Mouse (Mus musculus): ENCODE measurements around the gene Defb23. TPM values are rescaled to one million over a fixed set of nuclear protein-coding genes. Genes with fewer than 3 reads are reported as not detected.

Defb23 gene
- total and polyA plus RNA-seq, 3 experiments: not detected

- Histone ChIP-seq H3K4me3 (ENCODE audit: control insufficient read depth in 1 of 2, insufficient read depth in 1 of 2, low read depth in 2 of 2, low read length in 2 of 2) (no peak overlapping the region), H3K4me1 (ENCODE audit: control insufficient read depth in 1 of 2, insufficient read depth in 2 of 2, low read length in 2 of 2) (peaks cover 3 to 4% of the 10 kb centered on the region in 2 experiments; a peak in 2 of 4 replicates), H3K27ac (ENCODE audit: control insufficient read depth, low read depth, low read length) (no peak overlapping the region), H3K36me3 (ENCODE audit: control insufficient read depth in 1 of 2, insufficient read depth in 2 of 2, low read length in 2 of 2) (peaks cover 0 to 3% of the 10 kb centered on the region in 2 experiments; a peak in 1 of 4 replicates), H3K9me3 (replicated peaks; ENCODE audit: insufficient read depth, low read length) (no peaks in the 10 kb centered on the region), H3K9ac (ENCODE audit: control insufficient read depth, low read depth, low read length, poor library complexity, severe bottlenecking) (no peak overlapping the region), H3K79me2 (ENCODE audit: control insufficient read depth, insufficient read depth, low read length, poor library complexity) (no peaks in the 10 kb centered on the region), H3K27me3 (ENCODE audit: control insufficient read depth in 1 of 2, insufficient read depth in 2 of 2, low read length in 2 of 2) (no peaks in the 10 kb centered on the region; a peak in 1 of 4 replicates)
- no peak for TF ChIP-seq CHD2 (IDR thresholded peaks at IDR 0.05; ENCODE audit: low read length)
- TF ChIP-seq CTCF (IDR thresholded peaks at IDR 0.05 in 2 of 3, conservative IDR thresholded peaks at IDR 0.05 in 1 of 3; ENCODE audit: control insufficient read depth in 1 of 3, insufficient read depth in 1 of 3, low read depth in 2 of 3, low read length in 3 of 3, poor library complexity in 1 of 3, severe bottlenecking in 1 of 3): peak; percentile 38 to 69 (median 61)
- TF ChIP-seq EP300 (IDR thresholded peaks at IDR 0.05; ENCODE audit: low read depth in 1 of 2, low read length in 2 of 2): no peak
- TF ChIP-seq TBP (IDR thresholded peaks at IDR 0.05; ENCODE audit: low read depth, low read length): no peak
- peak; percentile 65 for TF ChIP-seq RAD21 (IDR thresholded peaks at IDR 0.05; ENCODE audit: low read depth, low read length)
- TF ChIP-seq BHLHE40 (IDR thresholded peaks at IDR 0.05; ENCODE audit: borderline replicate concordance, low read depth, low read length): no peak
- no peak for TF ChIP-seq ETS1 (IDR thresholded peaks at IDR 0.05; ENCODE audit: low read depth, low read length)
- TF ChIP-seq USF2 (IDR thresholded peaks at IDR 0.05; ENCODE audit: borderline replicate concordance in 1 of 2, insufficient read depth in 1 of 2, low read depth in 1 of 2, low read length in 2 of 2): no peak
- TF ChIP-seq POLR2AphosphoS2 (IDR thresholded peaks at IDR 0.05; ENCODE audit: low read length): no peak
- no peak for TF ChIP-seq JUND (IDR thresholded peaks at IDR 0.05; ENCODE audit: low read depth, low read length)
- TF ChIP-seq POLR2A (IDR thresholded peaks at IDR 0.05; ENCODE audit: control insufficient read depth in 1 of 2, insufficient read depth in 1 of 2, low read depth in 1 of 2, low read length in 2 of 2, poor library complexity in 1 of 2): no peak
- TF ChIP-seq ELF1 (IDR thresholded peaks at IDR 0.05; ENCODE audit: low read depth, low read length): no peak
- no peak for TF ChIP-seq MAFK (IDR thresholded peaks at IDR 0.05; ENCODE audit: borderline replicate concordance, low read depth, low read length)
- TF ChIP-seq SMC3 (IDR thresholded peaks at IDR 0.05; ENCODE audit: low read depth, low read length): peak; percentile 55
- TF ChIP-seq GATA1 (IDR thresholded peaks at IDR 0.05; ENCODE audit: low read depth, low read length): no peak
- TF ChIP-seq KAT2A (conservative IDR thresholded peaks at IDR 0.05; ENCODE audit: low read depth, low read length): no peak
- peak; percentile 41; the same call in 1 of the 2 replicates for TF ChIP-seq ZC3H11A (IDR thresholded peaks at IDR 0.05; ENCODE audit: low read depth, low read length)
- TF ChIP-seq RCOR1 (IDR thresholded peaks at IDR 0.05; ENCODE audit: low read depth, low read length): no peak
- DNase-seq (ENCODE audit: low read depth, low spot score): peak; percentile 58
Observed at GRCm38 (mm10) chr2:152500863-152501229, 36.4 kb upstream of the Defb23 start.

- H3K9me3 ChIP-seq (replicated peaks; ENCODE audit: insufficient read depth, low read length): no peaks in the 10 kb centered on the region
- peak; percentile 76 for DNase-seq (ENCODE audit: low read depth, low spot score)
- H3K36me3 ChIP-seq (ENCODE audit: control insufficient read depth in 1 of 2, insufficient read depth in 2 of 2, low read length in 2 of 2): peaks cover 0 to 3% of the 10 kb centered on the region in 2 experiments; a peak in 1 of 4 replicates
- H3K4me1 ChIP-seq (ENCODE audit: control insufficient read depth in 1 of 2, insufficient read depth in 2 of 2, low read length in 2 of 2): peaks cover 3 to 4% of the 10 kb centered on the region in 2 experiments; a peak in 2 of 4 replicates
- H3K9ac ChIP-seq (ENCODE audit: control insufficient read depth, low read depth, low read length, poor library complexity, severe bottlenecking): no peak overlapping the region
- H3K27me3 ChIP-seq (ENCODE audit: control insufficient read depth in 1 of 2, insufficient read depth in 2 of 2, low read length in 2 of 2): no peaks in the 10 kb centered on the region; a peak in 1 of 4 replicates
- no peak overlapping the region for H3K27ac ChIP-seq (ENCODE audit: control insufficient read depth, low read depth, low read length)
- H3K4me3 ChIP-seq (ENCODE audit: control insufficient read depth in 1 of 2, insufficient read depth in 1 of 2, low read depth in 2 of 2, low read length in 2 of 2): peak overlapping the region in 1 of 2 experiments; percentile 23; a peak in 1 of 4 replicates
- TF ChIP-seq RAD21 (IDR thresholded peaks at IDR 0.05; ENCODE audit: low read depth, low read length) (no peak), ZKSCAN1 (IDR thresholded peaks at IDR 0.05; ENCODE audit: low read depth, low read length) (no peak), NELFE (IDR thresholded peaks at IDR 0.05; ENCODE audit: low read depth, low read length) (no peak), ZNF384 (IDR thresholded peaks at IDR 0.05; ENCODE audit: low read depth, low read length) (peak; percentile 69), ELF1 (IDR thresholded peaks at IDR 0.05; ENCODE audit: low read depth, low read length) (peak; percentile 29; the same call in 1 of the 2 replicates), USF2 (IDR thresholded peaks at IDR 0.05; ENCODE audit: borderline replicate concordance in 1 of 2, insufficient read depth in 1 of 2, low read depth in 1 of 2, low read length in 2 of 2) (no peak), ZC3H11A (IDR thresholded peaks at IDR 0.05; ENCODE audit: low read depth, low read length) (no peak), SIN3A (IDR thresholded peaks at IDR 0.05; ENCODE audit: low read length) (no peak), SMC3 (IDR thresholded peaks at IDR 0.05; ENCODE audit: low read depth, low read length) (no peak), EP300 (IDR thresholded peaks at IDR 0.05; ENCODE audit: low read depth in 1 of 2, low read length in 2 of 2) (peak; percentile 14 to 19; a peak in 2 of 4 replicates), KAT2A (conservative IDR thresholded peaks at IDR 0.05; ENCODE audit: low read depth, low read length) (no peak), ETS1 (IDR thresholded peaks at IDR 0.05; ENCODE audit: low read depth, low read length) (0 out of 2 replicates have a peak, but pooled peaks have one; percentile 15), POLR2AphosphoS5 (IDR thresholded peaks at IDR 0.05; ENCODE audit: borderline replicate concordance, low read depth, low read length) (no peak), NRF1 (IDR thresholded peaks at IDR 0.05; ENCODE audit: insufficient read depth, low read depth, low read length, poor library complexity, severe bottlenecking) (no peak), TCF12 (IDR thresholded peaks at IDR 0.05; ENCODE audit: low read depth, low read length) (peak; percentile 29; the same call in 1 of the 2 replicates), MAX (IDR thresholded peaks at IDR 0.05; ENCODE audit: low read length) (no peak), CHD1 (IDR thresholded peaks at IDR 0.05; ENCODE audit: low read depth, low read length) (no peak), ZMIZ1 (IDR thresholded peaks at IDR 0.05; ENCODE audit: low read depth, low read length) (no peak), MYB (IDR thresholded peaks at IDR 0.05; ENCODE audit: low read depth, low read length) (no peak)
- H3K79me2 ChIP-seq (ENCODE audit: control insufficient read depth, insufficient read depth, low read length, poor library complexity): no peaks in the 10 kb centered on the region
Observed at GRCm38 (mm10) chr2:152500204-152500862, 35.9 kb upstream of the Defb23 start.
